Mouse (Mus musculus) right cerebral cortex, adult 2 months (tissue): ENCODE measurements around the gene Tns1.
A peak's percentile ranks its signal among the peaks of the same experiment; 100 is the strongest.

Experiments
- DNase-seq, 2 experiments: peaks; one replicate each; pipeline ENCODE4 v3.0.0; 2021 to 2022; ENCODE audit warnings: low spot score in 2 of 2

The Tns1 gene

GRCm38 (mm10) chr1:74091138-74091537 is 33.1 kb downstream of the Tns1 start:
- DNase-seq, result no peak

DNA sequence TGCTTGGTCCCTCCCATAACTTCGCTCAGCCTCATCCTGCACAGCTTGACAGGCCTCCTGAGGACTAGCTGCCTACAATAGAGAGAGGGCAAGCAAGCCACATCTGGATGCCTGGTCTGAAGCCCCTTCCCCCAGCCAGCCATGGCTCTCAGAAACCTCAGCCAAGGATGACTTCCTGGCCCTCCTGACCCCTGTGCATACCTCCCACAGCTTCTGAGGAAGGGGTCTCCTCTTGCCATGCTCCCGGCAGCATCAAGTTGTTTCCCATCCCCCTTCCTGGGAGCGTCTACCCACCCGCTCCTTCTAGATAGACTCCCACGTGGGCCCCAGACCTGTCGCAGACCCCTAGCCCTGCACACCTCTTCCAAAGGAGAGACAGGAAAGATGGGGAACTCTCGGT is 33.9 kb downstream of the Tns1 start:
- no peak for DNase-seq

DNA sequence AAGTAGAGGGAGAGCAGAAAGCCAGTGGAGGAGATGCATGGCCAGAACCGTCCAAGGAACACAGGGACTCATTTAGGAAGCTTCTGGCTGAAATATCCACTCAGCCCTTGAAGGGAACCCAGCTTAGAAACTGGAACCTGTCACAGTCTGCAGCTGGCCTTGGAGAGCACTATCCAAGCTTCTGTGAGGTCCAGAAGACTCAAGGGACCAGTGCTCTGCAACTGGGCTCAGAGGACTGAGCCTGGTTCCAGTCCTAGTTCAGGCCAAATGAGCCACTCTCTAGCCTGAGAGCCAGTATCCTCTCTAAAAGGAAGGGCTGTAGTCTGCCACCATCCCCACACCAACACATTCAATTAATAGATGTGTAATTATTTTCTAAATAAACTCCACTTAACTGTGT is 35.7 kb downstream of the Tns1 start:
- no peak for DNase-seq

GRCm38 (mm10) chr1:74085566-74085965 is 38.7 kb downstream of the Tns1 start:
- DNase-seq, result no peak

GRCm38 (mm10) chr1:74084752-74085151 is 39.5 kb downstream of the Tns1 start:
- no peak for DNase-seq

DNA sequence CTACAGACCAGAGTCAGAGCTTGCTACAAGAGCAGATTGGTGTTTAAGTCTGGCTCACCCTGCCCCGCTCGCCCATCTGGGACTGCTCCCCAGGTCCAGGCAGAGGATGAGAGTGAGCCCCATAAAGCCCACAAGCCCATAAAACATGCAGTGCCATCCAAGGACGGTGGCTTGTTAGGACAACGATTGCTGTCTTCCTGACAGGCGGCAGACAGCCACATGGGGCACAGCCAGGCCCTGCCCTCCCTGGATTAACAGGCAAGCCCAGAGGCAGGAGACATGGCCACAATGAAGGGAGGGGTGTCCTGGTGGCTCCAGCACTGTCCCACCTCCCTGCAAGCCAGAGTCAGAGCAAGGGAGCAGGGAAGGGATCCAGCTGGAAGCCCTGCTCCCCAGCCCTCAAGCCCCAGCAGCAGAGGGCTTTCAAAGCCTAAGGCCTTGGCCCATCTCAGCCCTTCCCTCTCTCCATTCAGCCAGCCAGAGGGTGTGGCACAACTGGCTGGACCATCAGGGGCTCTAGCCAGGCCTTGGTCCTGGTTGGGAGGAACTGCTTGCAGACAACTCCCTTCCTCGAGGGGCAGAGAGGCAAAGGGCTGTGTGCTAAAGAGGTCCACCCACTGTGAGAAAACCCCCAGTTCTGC is 40.1 kb downstream of the Tns1 start:
- DNase-seq, result no peak

- no peak for DNase-seq
Observed at GRCm38 (mm10) chr1:74082841-74083463, 41.3 kb downstream of the Tns1 start.

DNA sequence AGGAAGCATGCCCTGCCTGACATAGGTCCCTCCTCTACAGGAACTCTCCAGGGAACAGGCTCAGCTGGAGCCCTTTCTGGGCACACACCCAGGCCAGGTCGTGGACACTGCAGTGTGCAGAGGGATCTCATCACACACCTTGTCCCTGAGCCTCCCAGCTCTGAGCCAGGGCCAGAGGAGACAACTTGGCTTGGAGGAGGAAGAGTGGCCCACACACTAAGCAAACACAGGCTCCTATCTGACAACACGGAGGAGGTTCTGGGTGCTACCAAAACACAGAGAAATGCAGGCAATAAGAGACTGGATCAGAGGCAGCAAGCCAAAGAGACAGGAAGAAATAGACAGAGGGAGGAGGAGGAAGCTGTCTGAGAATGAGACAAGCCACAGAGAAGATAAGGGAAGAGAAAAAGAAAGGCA is 42.7 kb downstream of the Tns1 start:
- peak; percentile 19 to 37 for DNase-seq

DNA sequence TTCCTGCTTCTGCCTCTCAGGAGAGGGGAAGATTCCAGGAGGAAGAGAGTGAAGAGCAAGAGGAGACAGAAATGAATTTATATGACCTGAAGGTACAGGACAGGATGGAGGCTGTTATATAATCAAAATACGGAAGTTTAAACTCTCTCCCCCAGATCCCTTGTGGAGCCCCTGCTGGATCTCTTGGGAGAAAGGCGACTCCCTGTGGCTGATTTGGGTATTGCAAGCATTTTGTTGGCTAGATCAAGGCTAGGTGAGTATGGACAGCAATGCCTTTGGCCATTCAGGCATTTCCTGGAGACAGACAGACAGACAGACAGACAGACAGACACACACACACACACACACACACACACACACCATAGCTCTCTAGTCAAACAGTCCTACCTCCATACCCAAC is 46.9 kb downstream of the Tns1 start:
- peak; percentile 79 for DNase-seq

DNA sequence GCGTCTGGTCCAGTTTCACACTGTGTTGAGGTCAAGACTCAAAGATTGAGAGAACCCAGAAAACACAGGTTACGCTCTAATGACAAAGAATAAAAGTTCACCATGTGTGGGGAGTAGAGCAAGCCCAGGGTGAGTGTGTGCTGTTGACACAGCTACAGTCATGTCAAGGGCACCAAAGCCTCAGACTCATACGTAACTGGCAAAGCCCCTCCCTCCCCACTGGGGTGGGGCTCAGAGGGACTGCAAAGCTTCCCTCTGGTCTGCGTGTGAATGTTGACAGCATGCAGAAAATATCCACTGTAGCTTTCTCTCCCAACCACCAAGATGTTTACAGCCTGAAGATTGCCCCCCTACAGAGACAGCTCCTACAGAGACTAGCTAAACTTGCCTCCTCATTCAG is 48.0 kb downstream of the Tns1 start:
- no peak for DNase-seq

GRCm38 (mm10) chr1:74074693-74075485 is 49.4 kb downstream of the Tns1 start:
- no peak for DNase-seq

GRCm38 (mm10) chr1:74073791-74074190 is 50.5 kb downstream of the Tns1 start:
- no peak for DNase-seq

DNA sequence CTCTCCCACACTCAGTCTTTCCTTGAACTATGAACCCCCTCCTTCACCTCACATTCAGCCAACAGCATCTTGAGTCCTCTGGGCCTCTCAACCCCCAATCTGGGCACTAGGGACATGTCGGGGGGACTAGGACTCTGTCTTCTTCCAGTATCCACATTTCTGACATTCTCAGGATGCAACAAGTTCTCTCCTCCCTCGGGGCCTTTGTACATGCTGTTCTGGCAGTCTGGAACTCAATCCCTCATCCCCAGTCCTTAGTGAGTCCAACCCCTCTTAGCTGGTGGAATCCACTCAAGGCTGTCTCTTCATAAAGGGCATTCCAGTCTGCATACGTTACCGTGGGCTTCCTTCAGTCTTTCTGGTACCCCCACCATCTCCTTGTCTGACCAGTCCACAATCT is 53.5 kb downstream of the Tns1 start:
- no peak for DNase-seq

- DNase-seq, result no peak
Observed at GRCm38 (mm10) chr1:74070001-74070551, 54.2 kb downstream of the Tns1 start.

- no peak for DNase-seq
Observed at GRCm38 (mm10) chr1:74069085-74069835, 55.0 kb downstream of the Tns1 start.

- no peak for DNase-seq
Observed at GRCm38 (mm10) chr1:74068366-74069084, 55.7 kb downstream of the Tns1 start.

DNA sequence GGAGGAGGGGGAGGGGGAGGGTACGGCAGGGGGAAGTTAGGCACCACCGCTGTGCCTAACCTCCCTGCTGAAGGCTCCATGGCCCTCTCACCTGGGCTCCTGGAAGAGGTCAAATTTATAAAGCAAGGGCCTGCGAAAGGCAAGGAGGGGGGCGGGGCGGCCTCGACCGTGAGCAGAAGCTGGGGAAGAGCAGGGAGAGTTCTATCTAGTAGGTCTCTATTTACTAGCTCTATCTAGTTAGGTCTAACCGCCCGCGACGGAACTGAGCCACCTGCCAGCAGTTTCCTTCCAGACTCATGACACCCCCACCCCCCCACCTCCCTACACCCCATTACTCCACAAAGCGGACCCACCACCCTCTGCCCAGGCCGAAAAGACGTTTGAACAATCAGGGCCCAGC is 56.4 kb downstream of the Tns1 start:
- no peak for DNase-seq

GRCm38 (mm10) chr1:74066576-74066975 is 57.7 kb downstream of the Tns1 start:
- no peak for DNase-seq

DNA sequence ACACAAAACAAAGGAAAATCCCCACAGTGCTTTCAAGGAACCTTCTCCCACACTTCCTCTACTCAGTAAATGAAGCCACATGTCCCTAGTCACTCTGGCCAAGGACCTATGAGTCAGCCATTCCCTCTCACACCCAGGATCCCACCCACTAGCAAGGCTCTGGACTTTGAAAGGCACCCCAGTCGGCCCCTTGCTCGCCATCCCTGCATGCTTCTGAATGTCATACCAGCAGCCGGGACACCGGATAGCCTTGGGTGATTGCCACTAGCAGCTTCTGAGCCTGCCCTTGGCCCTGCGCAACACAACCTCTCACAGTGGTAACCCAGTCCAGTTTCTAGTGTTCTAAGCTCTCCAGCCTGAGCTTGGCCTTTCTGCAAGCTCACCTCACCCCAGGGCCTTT is 58.2 kb downstream of the Tns1 start:
- no peak for DNase-seq

DNA sequence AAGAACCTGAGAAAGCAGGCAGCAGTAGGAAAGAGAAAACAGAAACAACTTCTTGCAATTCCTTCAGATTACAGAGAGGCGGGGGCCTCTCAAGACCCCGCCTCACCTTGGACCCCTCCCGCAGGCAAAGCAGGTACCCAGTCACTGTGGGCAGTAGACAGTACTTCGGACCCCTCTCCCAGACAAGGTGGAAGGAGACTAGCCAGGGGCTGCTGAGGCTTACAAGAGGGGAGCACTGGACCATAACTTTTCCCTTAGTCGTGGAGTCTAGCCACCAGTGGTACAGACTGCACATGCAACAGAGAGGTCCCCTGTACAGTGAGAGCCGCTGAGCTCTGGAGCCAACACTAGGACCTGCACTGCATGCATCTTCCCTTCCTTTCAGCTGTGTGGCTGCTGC is 64.2 kb downstream of the Tns1 start:
- DNase-seq, result no peak

GRCm38 (mm10) chr1:74059552-74059951 is 64.7 kb downstream of the Tns1 start:
- no peak for DNase-seq
